Mouse (Mus musculus): ENCODE measurements around the gene Exoc6b. TPM values are rescaled to one million over a fixed set of nuclear protein-coding genes. Genes with fewer than 3 reads are reported as not detected.

Exoc6b gene
- polyA plus RNA-seq, 1 experiment = 7.7 TPM

DNA sequence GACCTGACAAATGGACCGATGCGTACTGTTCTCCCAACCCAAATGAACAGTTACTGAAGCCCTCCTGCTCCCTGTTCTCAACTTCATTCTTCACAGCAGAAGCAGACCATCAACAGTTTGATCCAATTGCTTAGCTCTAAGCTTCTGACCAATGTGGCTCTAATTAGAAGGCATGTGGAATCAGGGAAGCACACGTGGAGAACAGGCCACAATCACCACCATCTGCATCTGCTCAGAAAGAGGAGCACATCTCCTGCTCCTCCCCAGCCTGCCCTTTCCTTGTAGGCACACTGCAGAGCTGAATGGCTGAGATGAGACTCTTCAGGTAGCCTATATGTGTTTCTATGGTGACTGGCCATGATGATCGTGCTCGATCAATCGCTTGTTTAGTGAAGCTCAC, 358.5 kb downstream of the Exoc6b start:
- no peaks in the 10 kb centered on the region for H3K79me2 ChIP-seq (ENCODE audit: control insufficient read depth, insufficient read depth)
- no peaks in the 10 kb centered on the region for H3K79me3 ChIP-seq (ENCODE audit: low read depth)
- no peaks in the 10 kb centered on the region for H3K27me3 ChIP-seq (ENCODE audit: control insufficient read depth, insufficient read depth, insufficient read length)
- H3K36me3 ChIP-seq (ENCODE audit: control insufficient read depth, insufficient read depth) = no peaks in the 10 kb centered on the region
- H3K4me3 ChIP-seq (ENCODE audit: insufficient read depth, poor library complexity, severe bottlenecking) = no peak overlapping the region
- no peak for TF ChIP-seq CTCF (IDR thresholded peaks at IDR 0.05; ENCODE audit: control insufficient read depth, insufficient read depth, insufficient read length)
- TF ChIP-seq MAX (IDR thresholded peaks at IDR 0.05) = no peak
- TF ChIP-seq MYOG (IDR thresholded peaks at IDR 0.05; ENCODE audit: control insufficient read depth, extremely low read depth, insufficient read length) = no peak
- H3ac ChIP-seq (ENCODE audit: control insufficient read depth, insufficient read length, low read depth) = no peak overlapping the region

DNA sequence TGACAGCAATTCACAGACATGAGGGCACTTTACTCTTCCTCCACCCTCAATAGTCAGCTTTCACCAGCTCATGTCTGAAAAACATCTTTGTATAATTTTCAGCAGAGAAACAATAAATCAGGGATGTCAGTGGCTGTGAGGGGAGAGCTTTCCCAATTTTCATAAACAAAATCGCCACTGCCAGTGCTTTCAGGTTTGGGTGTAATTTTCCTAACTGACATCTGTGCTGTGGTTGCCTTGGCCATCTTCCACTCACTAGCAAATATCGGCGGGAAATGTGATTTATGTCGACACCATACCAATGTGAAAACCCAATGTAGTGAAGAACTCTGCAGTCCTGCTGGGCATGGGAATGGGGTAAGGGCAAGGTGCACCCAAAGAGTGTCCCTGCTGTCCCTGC, 360.7 kb downstream of the Exoc6b start:
- Histone ChIP-seq H3ac (ENCODE audit: control insufficient read depth, insufficient read length, low read depth) (no peak overlapping the region), H3K79me2 (ENCODE audit: control insufficient read depth, insufficient read depth) (no peaks in the 10 kb centered on the region), H3K79me3 (ENCODE audit: low read depth) (no peaks in the 10 kb centered on the region), H3K36me3 (ENCODE audit: control insufficient read depth, insufficient read depth) (no peaks in the 10 kb centered on the region), H3K4me3 (ENCODE audit: insufficient read depth, poor library complexity, severe bottlenecking) (no peak overlapping the region), H3K27me3 (ENCODE audit: control insufficient read depth, insufficient read depth, insufficient read length) (no peaks in the 10 kb centered on the region)
- TF ChIP-seq MAX (IDR thresholded peaks at IDR 0.05) (no peak), FOSL1 (IDR thresholded peaks at IDR 0.05; ENCODE audit: insufficient read depth, low read length, poor library complexity, severe bottlenecking) (no peak), CTCF (IDR thresholded peaks at IDR 0.05; ENCODE audit: control insufficient read depth, insufficient read depth, insufficient read length) (no peak), USF1 (IDR thresholded peaks at IDR 0.05; ENCODE audit: low read depth) (no peak), CEBPB (IDR thresholded peaks at IDR 0.05; ENCODE audit: low read depth) (no peak), MYOD1 (IDR thresholded peaks at IDR 0.05; ENCODE audit: control insufficient read depth, insufficient read length, low read depth) (no peak)

DNA sequence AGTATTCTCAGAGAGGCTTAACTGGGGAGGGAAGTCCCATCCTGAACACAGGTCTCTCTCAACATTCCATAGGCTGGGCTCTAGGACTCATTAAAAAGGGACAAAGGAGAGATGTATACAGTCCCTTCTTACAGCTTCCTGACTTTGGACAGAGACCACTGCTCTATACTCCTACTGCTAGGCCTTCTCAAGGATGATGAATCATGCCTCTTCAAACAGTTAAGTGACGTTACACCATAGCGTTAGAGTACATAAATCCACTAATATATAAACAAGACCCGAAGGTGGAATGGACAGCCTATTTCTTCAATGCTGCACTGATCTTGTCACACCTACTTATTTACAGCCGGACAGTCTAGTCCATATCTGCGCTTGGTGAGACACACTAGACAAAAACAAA, 369.7 kb downstream of the Exoc6b start:
- no peak for TF ChIP-seq CEBPB (IDR thresholded peaks at IDR 0.05; ENCODE audit: low read depth)
- no peak for TF ChIP-seq MYOG (IDR thresholded peaks at IDR 0.05; ENCODE audit: control insufficient read depth, extremely low read depth, insufficient read length)
- no peak for TF ChIP-seq USF1 (IDR thresholded peaks at IDR 0.05; ENCODE audit: low read depth)
- TF ChIP-seq MAX (IDR thresholded peaks at IDR 0.05) = no peak
- no peak for TF ChIP-seq FOSL1 (IDR thresholded peaks at IDR 0.05; ENCODE audit: insufficient read depth, low read length, poor library complexity, severe bottlenecking)
- TF ChIP-seq MYOD1 (IDR thresholded peaks at IDR 0.05; ENCODE audit: control insufficient read depth, insufficient read length, low read depth) = no peak
- TF ChIP-seq CTCF (IDR thresholded peaks at IDR 0.05; ENCODE audit: control insufficient read depth, insufficient read depth, insufficient read length) = no peak
- no peak overlapping the region for H3K4me3 ChIP-seq (ENCODE audit: insufficient read depth, poor library complexity, severe bottlenecking)
- H3K36me3 ChIP-seq (ENCODE audit: control insufficient read depth, insufficient read depth) = no peaks in the 10 kb centered on the region
- no peaks in the 10 kb centered on the region for H3K79me2 ChIP-seq (ENCODE audit: control insufficient read depth, insufficient read depth)
- no peak overlapping the region for H3ac ChIP-seq (ENCODE audit: control insufficient read depth, insufficient read length, low read depth)
- no peaks in the 10 kb centered on the region for H3K27me3 ChIP-seq (ENCODE audit: control insufficient read depth, insufficient read depth, insufficient read length)
- no peaks in the 10 kb centered on the region for H3K79me3 ChIP-seq (ENCODE audit: low read depth)

DNA sequence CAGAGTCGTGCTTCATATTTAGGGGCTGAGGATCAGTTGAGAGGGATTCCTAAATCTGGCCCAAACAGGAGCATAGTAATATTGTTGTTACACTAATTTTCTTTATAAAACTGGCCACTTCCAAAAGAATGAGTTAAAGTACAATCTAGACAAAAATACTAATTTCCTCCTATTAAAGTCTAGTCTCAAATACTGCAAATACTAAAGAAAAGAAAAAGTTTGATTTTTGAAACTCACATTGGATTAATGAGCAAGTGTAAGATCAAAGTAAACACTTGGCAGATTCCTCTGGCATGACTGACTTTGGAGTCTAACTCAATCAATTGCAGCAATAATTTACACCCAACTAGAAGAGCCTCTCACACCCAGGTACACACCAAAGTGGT, 371.0 kb downstream of the Exoc6b start:
- no peaks in the 10 kb centered on the region for H3K27me3 ChIP-seq (ENCODE audit: control insufficient read depth, insufficient read depth, insufficient read length)
- H3K79me3 ChIP-seq (ENCODE audit: low read depth) = no peaks in the 10 kb centered on the region
- TF ChIP-seq USF1 (IDR thresholded peaks at IDR 0.05; ENCODE audit: low read depth) (no peak), MAX (IDR thresholded peaks at IDR 0.05) (no peak), CEBPB (IDR thresholded peaks at IDR 0.05; ENCODE audit: low read depth) (no peak)
- no peak overlapping the region for H3K4me3 ChIP-seq (ENCODE audit: insufficient read depth, poor library complexity, severe bottlenecking)
- no peaks in the 10 kb centered on the region for H3K79me2 ChIP-seq (ENCODE audit: control insufficient read depth, insufficient read depth)
- H3ac ChIP-seq (ENCODE audit: control insufficient read depth, insufficient read length, low read depth) = no peak overlapping the region
- H3K36me3 ChIP-seq (ENCODE audit: control insufficient read depth, insufficient read depth) = no peaks in the 10 kb centered on the region

DNA sequence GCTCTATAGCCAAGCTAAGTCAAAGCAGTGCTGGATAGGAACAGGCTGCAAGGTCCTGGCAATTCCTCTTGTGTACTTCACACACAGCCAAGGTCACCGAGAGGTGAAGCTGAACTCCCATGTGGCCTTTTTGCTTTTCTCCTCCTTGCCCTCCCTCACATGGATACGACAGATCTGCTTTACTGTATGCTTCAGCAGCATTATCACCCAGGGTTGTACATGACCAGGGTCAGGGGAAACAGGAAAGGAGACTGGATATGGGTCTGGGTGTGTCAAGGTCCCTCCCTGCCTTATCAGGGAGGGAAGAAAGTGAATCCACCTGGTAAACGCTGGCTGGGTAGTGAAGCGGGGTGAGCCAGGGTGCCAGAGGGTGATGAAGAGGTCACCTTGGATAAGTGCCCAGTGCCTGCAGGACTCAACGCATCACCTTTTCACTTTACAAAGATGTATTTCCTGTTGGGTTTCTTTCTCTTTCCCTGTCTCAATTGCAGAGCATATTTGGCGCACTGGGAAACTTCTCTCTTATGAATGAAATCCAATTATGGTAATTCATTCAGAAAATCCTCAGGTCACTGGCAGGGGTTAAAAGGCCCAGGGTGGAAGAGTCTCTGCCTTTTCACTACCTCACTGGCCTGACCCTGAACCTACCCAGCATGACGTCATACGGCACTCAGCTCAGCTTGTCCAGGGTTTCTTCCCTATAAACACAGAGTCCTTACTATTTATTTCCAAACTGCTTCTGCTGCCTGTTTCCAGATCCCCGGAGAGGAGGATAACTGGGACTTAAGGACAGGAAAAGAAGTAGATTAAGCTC, 371.6 kb downstream of the Exoc6b start:
- no peaks in the 10 kb centered on the region for H3K79me2 ChIP-seq (ENCODE audit: control insufficient read depth, insufficient read depth)
- TF ChIP-seq MYOD1 (IDR thresholded peaks at IDR 0.05; ENCODE audit: control insufficient read depth, insufficient read length, low read depth) (no peak), CTCF (IDR thresholded peaks at IDR 0.05; ENCODE audit: control insufficient read depth, insufficient read depth, insufficient read length) (no peak), CEBPB (IDR thresholded peaks at IDR 0.05; ENCODE audit: low read depth) (no peak), USF1 (IDR thresholded peaks at IDR 0.05; ENCODE audit: low read depth) (no peak), MYOG (IDR thresholded peaks at IDR 0.05; ENCODE audit: control insufficient read depth, extremely low read depth, insufficient read length) (no peak), MAX (IDR thresholded peaks at IDR 0.05) (no peak), FOSL1 (IDR thresholded peaks at IDR 0.05; ENCODE audit: insufficient read depth, low read length, poor library complexity, severe bottlenecking) (no peak)
- H3K4me3 ChIP-seq (ENCODE audit: insufficient read depth, poor library complexity, severe bottlenecking) = no peak overlapping the region
- no peaks in the 10 kb centered on the region for H3K27me3 ChIP-seq (ENCODE audit: control insufficient read depth, insufficient read depth, insufficient read length)
- no peak overlapping the region for H3ac ChIP-seq (ENCODE audit: control insufficient read depth, insufficient read length, low read depth)
- H3K79me3 ChIP-seq (ENCODE audit: low read depth) = no peaks in the 10 kb centered on the region
- no peaks in the 10 kb centered on the region for H3K36me3 ChIP-seq (ENCODE audit: control insufficient read depth, insufficient read depth)

DNA sequence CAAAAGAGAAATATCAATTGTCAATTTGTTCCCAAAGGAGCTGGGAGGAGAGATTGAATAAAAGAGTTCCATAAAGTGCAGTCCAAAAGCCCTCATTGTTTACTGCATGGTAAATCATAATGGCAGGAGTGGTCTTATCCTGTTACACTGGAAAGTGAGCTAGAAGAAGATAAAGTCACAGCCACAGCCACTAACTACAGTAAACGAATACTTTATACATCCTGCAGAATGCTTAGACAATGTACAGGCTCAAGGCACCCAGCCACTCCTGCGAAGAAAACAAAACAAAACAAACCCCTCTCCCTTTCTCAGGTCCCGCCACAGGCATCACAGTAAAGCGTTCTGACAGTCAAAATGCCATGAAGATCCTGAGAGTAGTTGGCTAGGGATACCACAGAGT, 375.5 kb downstream of the Exoc6b start:
- no peak overlapping the region for H3ac ChIP-seq (ENCODE audit: control insufficient read depth, insufficient read length, low read depth)

More for the DNA sequence above, 375.5 kb downstream of the Exoc6b start:
- no peak overlapping the region for H3K4me3 ChIP-seq (ENCODE audit: insufficient read depth, poor library complexity, severe bottlenecking)
- H3K36me3 ChIP-seq (ENCODE audit: control insufficient read depth, insufficient read depth) = no peaks in the 10 kb centered on the region
- no peaks in the 10 kb centered on the region for H3K79me3 ChIP-seq (ENCODE audit: low read depth)
- no peaks in the 10 kb centered on the region for H3K79me2 ChIP-seq (ENCODE audit: control insufficient read depth, insufficient read depth)
- TF ChIP-seq USF1 (IDR thresholded peaks at IDR 0.05; ENCODE audit: low read depth) (no peak), FOSL1 (IDR thresholded peaks at IDR 0.05; ENCODE audit: insufficient read depth, low read length, poor library complexity, severe bottlenecking) (no peak), CEBPB (IDR thresholded peaks at IDR 0.05; ENCODE audit: low read depth) (no peak), CTCF (IDR thresholded peaks at IDR 0.05; ENCODE audit: control insufficient read depth, insufficient read depth, insufficient read length) (no peak), MYOD1 (IDR thresholded peaks at IDR 0.05; ENCODE audit: control insufficient read depth, insufficient read length, low read depth) (no peak), MAX (IDR thresholded peaks at IDR 0.05) (no peak), MYOG (IDR thresholded peaks at IDR 0.05; ENCODE audit: control insufficient read depth, extremely low read depth, insufficient read length) (no peak)
- no peaks in the 10 kb centered on the region for H3K27me3 ChIP-seq (ENCODE audit: control insufficient read depth, insufficient read depth, insufficient read length)
